Mouse (Mus musculus) adrenal gland (tissue): Measurements from ENCODE around the gene Zfp746.

Source experiments
- intact Hi-C: fragments of 180-260 bp; cut with DNase I; formaldehyde crosslinking; loops from one replicate; pipeline ENCODE4 v1.15.1; 2025
- microRNA-seq, 2 experiments: library from miRNA; unstranded; fragments of <30 nt; microRNA quantifications; one replicate each; pipeline ENCODE4; 2019

The Zfp746 gene

GRCm38 (mm10) chr6:48047450-48048351, 38.7 kb downstream of the Zfp746 start:
- intact Hi-C loops: no loop called here

- intact Hi-C loops: no loop called here
These were observed 39.3 kb downstream of the Zfp746 start for GRCm38 (mm10) chr6:48047114-48047449.

GRCm38 (mm10) chr6:48032661-48033060, 53.7 kb downstream of the Zfp746 start:
- intact Hi-C loops: no loop called here

- intact Hi-C loops: no loop called here
These were observed 60.3 kb downstream of the Zfp746 start for GRCm38 (mm10) chr6:48025905-48026660.

GRCm38 (mm10) chr6:48024994-48025345, 61.4 kb downstream of the Zfp746 start:
- intact Hi-C loops: no loop called here

- intact Hi-C loops: no loop called here
These were observed 61.9 kb downstream of the Zfp746 start for GRCm38 (mm10) chr6:48024330-48024993.

GRCm38 (mm10) chr6:48022672-48023071, 63.7 kb downstream of the Zfp746 start:
- intact Hi-C loops: no loop called here

- intact Hi-C loops: no loop called here
These were observed 64.7 kb downstream of the Zfp746 start for GRCm38 (mm10) chr6:48021678-48022077.

GRCm38 (mm10) chr6:48020006-48020405, 66.4 kb downstream of the Zfp746 start:
- intact Hi-C loops: no loop called here

- intact Hi-C loops: loop anchor here (5.0 kb wide), 2 partner anchors 40 to 65 kb away; no protein-coding TSS in a partner anchor
These were observed 69.6 kb downstream of the Zfp746 start for GRCm38 (mm10) chr6:48016841-48017240.

- intact Hi-C loops: loop anchor here (5.0 kb wide), 2 partner anchors 39 to 66 kb away; no protein-coding TSS in a partner anchor
These were observed 70.3 kb downstream of the Zfp746 start for GRCm38 (mm10) chr6:48016090-48016521.

Small RNA genes within 50 kb of the gene (microRNA-seq; reads per million reads assigned to microRNA genes)
- gene Gm24563: 0.12 to 0.23 reads per million in 2 experiments
